Mouse (Mus musculus) adrenal gland, adult 2 months (tissue): ENCODE results near the gene Gm49661. TPM values are rescaled to one million over a fixed set of nuclear protein-coding genes. Genes with fewer than 3 reads are reported as not detected.

ENCODE experiments used
- DNase-seq: peaks from one replicate; pipeline ENCODE4 v3.0.0; 2021
- polyA plus RNA-seq: library from polyadenylated mRNA; depleted of rRNA; stranded (reverse); fragments of >200 nt; gene quantifications from 2 replicates; pipeline ENCODE4 v1.2.3, GENCODE M21; 2012
- total RNA-seq, 2 experiments: library from RNA; stranded (reverse); gene quantifications; 2 replicates each; pipeline ENCODE4 v1.2.3; 2021

Gene Gm49661
- total and polyA plus RNA-seq, 3 experiments, result 2.1 to 2.4 TPM; not detected in 1

DNA sequence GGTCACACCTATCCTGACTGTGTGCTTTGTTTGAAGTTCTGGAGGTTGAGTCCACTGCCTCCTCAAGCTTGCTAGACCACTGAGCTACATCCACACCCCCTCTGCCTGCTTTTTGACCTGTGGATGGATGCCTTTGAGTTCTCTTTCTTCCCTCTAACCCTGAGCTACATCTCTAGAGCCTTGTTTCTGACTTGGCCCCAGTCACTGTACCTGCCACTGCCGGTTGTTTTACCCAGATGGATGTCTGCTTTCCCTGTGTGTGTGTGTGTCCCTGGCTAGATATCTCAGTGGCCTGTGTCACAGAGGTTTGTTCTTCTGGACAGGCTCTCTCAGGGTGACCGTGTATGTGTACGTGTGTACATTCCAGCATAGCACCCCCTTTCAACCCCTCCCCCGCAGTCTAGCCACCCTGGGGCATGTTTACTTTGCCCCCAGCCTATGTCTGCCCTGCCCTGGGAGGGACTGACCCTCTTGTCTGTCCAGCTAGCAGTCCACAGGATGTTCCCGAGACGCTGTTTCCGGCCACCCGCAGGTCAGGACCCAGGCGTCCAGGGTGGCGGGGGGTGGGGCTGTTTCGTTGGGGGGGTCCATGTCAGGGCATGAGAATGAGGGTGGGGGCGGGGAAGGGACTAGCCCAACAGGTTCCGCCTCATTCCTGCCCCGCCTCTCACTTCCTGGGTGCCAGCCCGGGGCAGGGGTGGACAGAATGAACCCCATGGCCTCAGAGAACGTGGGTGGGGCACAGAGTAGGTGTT is 15.2 kb upstream of the Gm49661 start:
- peak; percentile 65 for DNase-seq

GRCm38 (mm10) chr8:84982499-84983011 is 13.3 kb upstream of the Gm49661 start:
- DNase-seq, result no peak

GRCm38 (mm10) chr8:84981644-84982498 is 12.6 kb upstream of the Gm49661 start:
- DNase-seq, result no peak

DNA sequence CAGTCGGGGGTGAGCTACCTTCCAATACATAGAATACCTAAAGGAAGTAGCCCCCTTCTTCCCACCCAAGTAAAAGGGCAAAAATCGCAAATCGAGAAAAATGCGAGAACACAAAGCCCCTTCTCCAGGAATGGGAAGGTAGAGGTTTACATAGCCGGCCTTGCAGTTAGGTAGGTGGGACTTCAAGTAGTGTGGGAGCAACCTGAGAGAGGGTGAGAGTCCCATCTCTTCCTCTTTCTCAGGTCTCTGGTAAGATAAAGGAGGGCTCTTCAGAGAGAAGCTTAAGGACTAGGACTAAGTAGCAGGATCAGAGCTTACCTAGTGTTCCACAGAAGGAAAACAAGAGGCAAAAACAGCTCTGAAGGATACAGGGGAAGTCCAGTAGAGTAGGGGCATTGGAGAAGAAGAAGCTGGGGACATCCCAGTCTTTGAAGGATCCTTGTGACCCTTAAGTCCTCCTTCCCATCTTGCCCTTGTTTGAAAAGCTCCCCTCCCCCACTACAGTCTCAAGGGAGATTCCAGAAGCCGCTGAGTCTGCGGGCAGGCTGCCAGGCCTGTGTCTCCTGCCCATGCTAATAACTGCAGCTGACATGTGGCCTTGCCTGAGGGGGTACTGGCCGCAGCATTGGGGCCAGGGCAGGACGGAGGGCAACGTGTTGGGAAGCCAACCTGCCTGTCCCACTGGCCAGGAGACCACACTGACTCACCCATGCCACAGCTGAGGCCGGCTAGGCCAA is 11.6 kb upstream of the Gm49661 start:
- DNase-seq, result peak; percentile 90

DNA sequence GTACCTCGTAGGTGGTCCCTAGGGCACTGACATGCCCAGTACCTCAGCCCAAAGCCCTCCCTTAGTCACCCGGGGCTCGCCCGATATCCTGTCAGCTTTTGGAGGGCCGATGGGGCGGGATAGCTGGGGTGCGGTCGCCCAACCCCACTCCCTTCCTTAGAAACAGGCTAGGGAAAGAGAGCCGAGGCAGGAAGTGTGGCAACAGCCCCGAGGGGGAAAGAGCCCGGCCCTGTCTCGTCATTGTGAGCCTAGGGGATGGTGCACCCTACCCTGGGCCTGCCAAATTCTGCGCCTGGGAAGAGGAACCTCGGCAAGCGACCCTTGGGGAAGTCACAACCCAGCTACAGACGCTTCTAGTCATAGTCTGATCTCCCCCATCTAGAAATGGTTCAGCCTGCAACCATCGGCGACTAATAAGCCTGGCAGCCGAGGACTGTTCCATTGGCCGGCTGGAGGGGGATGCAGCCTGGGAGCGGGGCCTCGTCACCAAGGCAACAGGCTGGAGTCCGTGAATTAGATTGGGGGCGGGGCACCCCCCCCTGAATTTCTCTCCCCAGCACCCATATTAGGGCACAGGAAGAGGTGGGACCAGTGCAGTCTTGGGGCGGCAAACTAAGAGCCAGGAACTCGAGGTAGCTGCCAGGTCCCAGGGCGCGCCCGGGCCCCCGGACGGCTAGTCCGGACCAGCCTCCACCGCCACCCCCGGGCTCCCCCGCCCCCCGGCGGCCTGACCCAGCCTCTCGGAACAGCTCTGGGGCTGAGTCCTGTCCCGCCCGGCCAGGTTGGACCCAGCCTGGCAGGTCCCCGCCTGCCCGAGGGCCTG is 10.6 kb upstream of the Gm49661 start:
- peak; percentile 97 for DNase-seq

GRCm38 (mm10) chr8:84978248-84978940 is 9.2 kb upstream of the Gm49661 start, which contains the start of gene Junb:
Gene Junb (minus strand): TSS chr8:84978718.
- DNase-seq, result peak; percentile 99

- DNase-seq, result peak; percentile 86
Measured at GRCm38 (mm10) chr8:84977435-84978247, 8.4 kb upstream of the Gm49661 start.

- DNase-seq, result no peak
Measured at GRCm38 (mm10) chr8:84976763-84977434, 7.7 kb upstream of the Gm49661 start.

- DNase-seq, result peak; percentile 98
Measured at GRCm38 (mm10) chr8:84976031-84976762, 7.0 kb upstream of the Gm49661 start.

DNA sequence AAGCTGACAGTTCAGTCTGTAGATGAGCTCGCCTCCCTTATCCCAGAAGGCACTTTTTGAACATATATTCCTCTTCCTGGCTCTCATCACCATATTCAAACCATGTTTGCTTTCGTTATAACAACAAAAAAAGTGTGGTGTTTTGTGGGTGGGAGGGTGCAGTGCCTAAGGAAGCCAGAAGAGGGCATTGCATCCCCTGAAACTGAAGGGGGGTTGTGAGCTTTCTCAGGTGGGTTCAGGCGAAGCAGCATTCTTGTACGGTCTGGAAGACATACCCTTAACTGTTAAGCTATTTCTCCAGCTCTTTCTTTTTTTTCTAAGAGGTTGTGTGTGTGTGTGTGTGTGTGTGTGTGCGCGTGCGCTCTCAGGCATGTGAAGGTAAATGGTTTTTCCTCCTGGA is 6.2 kb upstream of the Gm49661 start:
- peak; percentile 71 for DNase-seq

GRCm38 (mm10) chr8:84974543-84975142 is 5.4 kb upstream of the Gm49661 start:
- no peak for DNase-seq

DNA sequence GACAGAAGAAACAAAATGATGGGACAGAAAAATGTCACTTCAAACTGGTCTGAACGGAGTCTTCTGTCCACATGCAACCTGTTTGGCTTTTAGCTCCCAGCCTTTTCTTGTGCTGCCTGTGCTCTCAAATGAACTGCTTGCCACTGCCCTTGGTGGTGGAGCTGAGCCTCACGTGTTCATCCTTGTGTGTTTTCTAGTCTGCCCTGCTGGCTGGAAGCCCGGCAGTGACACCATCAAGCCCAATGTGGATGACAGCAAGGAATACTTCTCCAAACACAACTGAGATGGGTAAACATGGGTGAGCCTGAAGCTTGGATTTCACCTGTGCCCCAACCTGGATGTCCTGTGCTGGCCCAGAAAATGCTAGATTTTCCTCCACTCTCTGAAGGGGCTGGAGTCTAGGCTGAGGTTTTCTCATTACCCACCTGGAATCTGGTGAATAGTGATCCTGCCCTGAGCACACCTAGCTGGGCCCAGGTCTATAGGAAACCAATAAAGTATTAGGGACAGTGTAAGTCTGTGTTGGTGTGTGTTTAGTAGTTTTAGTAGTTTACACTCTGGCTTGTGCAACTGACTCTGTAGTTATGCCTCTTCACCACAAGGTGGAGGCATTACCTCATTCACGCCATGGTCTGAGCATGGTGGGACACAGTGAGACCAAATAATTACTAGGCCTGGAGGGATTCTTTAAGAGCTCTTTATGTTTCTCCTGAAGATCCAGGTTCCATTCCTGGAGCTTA is 4.7 kb upstream of the Gm49661 start:
- DNase-seq, result peak; percentile 91

- peak; percentile 38 for DNase-seq
Measured at GRCm38 (mm10) chr8:84973079-84973478, 3.8 kb upstream of the Gm49661 start.

DNA sequence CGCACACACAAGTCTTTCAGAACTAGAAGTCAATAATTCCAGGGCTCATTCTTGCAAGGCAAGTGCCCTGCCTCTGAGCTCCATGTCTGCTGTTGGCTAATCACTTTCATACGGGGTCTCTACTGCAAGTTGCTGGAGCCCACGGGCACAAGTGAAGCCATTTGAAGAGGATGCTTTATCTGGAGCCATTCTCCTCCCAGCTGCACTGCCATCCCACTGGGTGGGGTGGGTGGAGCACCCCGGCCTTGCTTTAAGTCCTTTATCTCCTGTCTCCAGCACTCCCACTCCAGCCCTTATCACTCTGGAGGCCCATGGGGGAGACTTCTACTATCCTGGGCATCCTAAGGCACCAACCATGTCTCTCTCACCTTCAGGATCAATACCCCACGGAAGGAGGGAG is 1.7 kb upstream of the Gm49661 start:
- DNase-seq, result no peak

- DNase-seq, result no peak
Measured at GRCm38 (mm10) chr8:84970135-84970790, 1.0 kb upstream of the Gm49661 start.

DNA sequence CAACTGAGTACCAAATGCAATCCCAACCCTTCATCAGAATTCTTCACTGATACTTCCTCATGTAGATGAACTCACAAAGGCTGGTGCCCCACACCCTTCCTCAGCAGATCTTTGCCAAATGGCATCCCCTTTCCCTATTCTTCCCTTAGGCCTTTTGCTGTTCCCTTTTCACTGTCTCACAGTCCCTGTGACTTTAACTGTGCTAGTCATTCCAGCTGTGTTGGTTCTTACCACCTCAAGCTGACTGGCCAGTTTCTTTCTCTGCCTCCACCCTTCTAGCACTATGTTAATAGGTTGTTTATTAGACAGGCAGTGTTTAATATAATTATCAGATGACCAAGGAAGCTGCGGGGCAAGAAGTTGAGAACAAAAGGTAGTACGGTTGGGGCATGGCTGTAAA is 583 bp downstream of the Gm49661 start:
- DNase-seq, result peak; percentile 38
